Mouse (Mus musculus): ENCODE results near the gene Lsm3. TPM values are rescaled to one million over a fixed set of nuclear protein-coding genes. Genes with fewer than 3 reads are reported as not detected.
A peak's percentile ranks its signal among the peaks of the same experiment; 100 is the strongest.

Lsm3 gene
- total RNA-seq, 2 experiments from 2014 or later: 64.6 to 68.3 TPM

- DNase-seq (ENCODE audit: low spot score in 2 of 2): peak; percentile 62 to 76
Observed at GRCm38 (mm10) chr6:91509326-91509725, 6.4 kb upstream of the Lsm3 start.

- no peak for DNase-seq (ENCODE audit: low spot score in 2 of 2)
Observed at GRCm38 (mm10) chr6:91510211-91510610, 5.5 kb upstream of the Lsm3 start.

GRCm38 (mm10) chr6:91514135-91514534 lies 1.6 kb upstream of the Lsm3 start:
- DNase-seq (ENCODE audit: low spot score in 2 of 2): no peak

- no peak for DNase-seq (ENCODE audit: low spot score in 2 of 2)
Observed at GRCm38 (mm10) chr6:91514737-91515362, 878 bp upstream of the Lsm3 start.

GRCm38 (mm10) chr6:91518454-91519020 lies 2.8 kb downstream of the Lsm3 start:
- no peak for DNase-seq (ENCODE audit: low spot score in 2 of 2)

GRCm38 (mm10) chr6:91522816-91523215 lies 7.1 kb downstream of the Lsm3 start:
- DNase-seq (ENCODE audit: low spot score in 2 of 2): no peak

GRCm38 (mm10) chr6:91525544-91525943 lies 9.8 kb downstream of the Lsm3 start:
- no peak for DNase-seq (ENCODE audit: low spot score in 2 of 2)

- no peak for DNase-seq (ENCODE audit: low spot score in 2 of 2)
Observed at GRCm38 (mm10) chr6:91527227-91527860, 11.6 kb downstream of the Lsm3 start.

GRCm38 (mm10) chr6:91528265-91528664 lies 12.5 kb downstream of the Lsm3 start:
- DNase-seq (ENCODE audit: low spot score in 2 of 2): no peak

- no peak for DNase-seq (ENCODE audit: low spot score in 2 of 2)
Observed at GRCm38 (mm10) chr6:91530673-91531072, 14.9 kb downstream of the Lsm3 start.

- no peak for DNase-seq (ENCODE audit: low spot score in 2 of 2)
Observed at GRCm38 (mm10) chr6:91531276-91531675, 15.5 kb downstream of the Lsm3 start.

GRCm38 (mm10) chr6:91532661-91533060 lies 16.9 kb downstream of the Lsm3 start:
- no peak for DNase-seq (ENCODE audit: low spot score in 2 of 2)

GRCm38 (mm10) chr6:91533359-91533758 lies 17.6 kb downstream of the Lsm3 start:
- DNase-seq (ENCODE audit: low spot score in 2 of 2): no peak

- no peak for DNase-seq (ENCODE audit: low spot score in 2 of 2)
Observed at GRCm38 (mm10) chr6:91533771-91534170, 18.0 kb downstream of the Lsm3 start.

GRCm38 (mm10) chr6:91534268-91534667 lies 18.5 kb downstream of the Lsm3 start:
- no peak for DNase-seq (ENCODE audit: low spot score in 2 of 2)

GRCm38 (mm10) chr6:91535231-91535630 lies 19.5 kb downstream of the Lsm3 start:
- DNase-seq (ENCODE audit: low spot score in 2 of 2): no peak

GRCm38 (mm10) chr6:91536047-91536765 lies 20.5 kb downstream of the Lsm3 start:
- no peak for DNase-seq (ENCODE audit: low spot score in 2 of 2)

GRCm38 (mm10) chr6:91541276-91541675 lies 25.5 kb downstream of the Lsm3 start:
- DNase-seq (ENCODE audit: low spot score in 2 of 2): no peak

- DNase-seq (ENCODE audit: low spot score in 2 of 2): no peak
Observed at GRCm38 (mm10) chr6:91543056-91543455, 27.3 kb downstream of the Lsm3 start.

- DNase-seq (ENCODE audit: low spot score in 2 of 2): no peak
Observed at GRCm38 (mm10) chr6:91546241-91546884, 30.6 kb downstream of the Lsm3 start.

- no peak for DNase-seq (ENCODE audit: low spot score in 2 of 2)
Observed at GRCm38 (mm10) chr6:91547313-91547712, 31.6 kb downstream of the Lsm3 start.

GRCm38 (mm10) chr6:91549621-91550020 lies 33.9 kb downstream of the Lsm3 start:
- no peak for DNase-seq (ENCODE audit: low spot score in 2 of 2)

Data from gastrocnemius, postnatal 4 days (tissue).